Mouse (Mus musculus) G1E-ER4 (cell line): Measurements from ENCODE around the gene Ptprd. TPM values are rescaled to one million over a fixed set of nuclear protein-coding genes. Genes with fewer than 3 reads are reported as not detected.

Source experiments
- GATA1 ChIP-seq: IDR thresholded peaks from one replicate; pipeline ENCODE4 v1.8.0; 2012; ENCODE audit warnings: low read length, inconsistent platforms
- polyA plus RNA-seq: library from polyadenylated mRNA; stranded (reverse); fragments of >175 nt; gene quantifications from 2 replicates; pipeline ENCODE4 v1.2.3, GENCODE M21; 2012

The Ptprd gene
- polyA plus RNA-seq, 1 experiment, result not detected

DNA sequence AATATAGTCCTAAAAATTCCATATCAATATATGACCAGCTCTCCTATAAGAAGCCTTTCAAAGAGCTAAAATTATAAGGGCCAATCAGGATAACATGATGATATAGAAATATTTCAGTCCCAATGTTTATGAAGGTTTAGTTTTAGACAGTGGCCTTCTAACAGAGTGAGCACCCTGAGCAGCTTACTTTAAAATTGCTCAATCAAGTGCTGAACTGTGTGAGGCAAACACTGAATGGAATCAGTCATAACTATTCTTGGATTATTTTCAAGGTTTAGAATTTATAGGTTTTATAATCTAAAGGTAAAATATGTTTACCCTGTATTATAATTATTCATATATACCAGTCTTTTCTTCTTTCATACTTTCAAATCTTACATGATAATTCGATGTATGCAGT is 134.7 kb downstream of the Ptprd start:
- TF ChIP-seq GATA1, result no peak

DNA sequence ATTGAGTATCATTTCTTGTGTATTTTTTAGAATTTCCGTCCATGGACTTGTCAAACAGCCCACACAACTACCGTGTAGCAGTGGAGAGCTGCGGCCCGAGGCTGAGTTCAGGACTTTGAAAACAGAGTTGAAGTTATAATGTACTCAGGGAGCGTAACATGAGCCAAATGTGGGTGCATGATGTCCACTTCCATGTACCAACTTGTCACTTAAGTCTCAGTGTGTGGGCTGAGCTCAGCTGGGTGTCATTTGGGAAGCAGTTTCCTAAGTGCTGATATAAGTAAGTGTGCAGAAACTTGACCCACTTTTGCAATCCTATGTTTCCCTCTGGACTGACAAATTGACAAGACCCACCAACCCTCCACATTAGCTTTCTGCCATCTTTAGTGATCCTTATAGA is 173.4 kb downstream of the Ptprd start:
- no peak for TF ChIP-seq GATA1

DNA sequence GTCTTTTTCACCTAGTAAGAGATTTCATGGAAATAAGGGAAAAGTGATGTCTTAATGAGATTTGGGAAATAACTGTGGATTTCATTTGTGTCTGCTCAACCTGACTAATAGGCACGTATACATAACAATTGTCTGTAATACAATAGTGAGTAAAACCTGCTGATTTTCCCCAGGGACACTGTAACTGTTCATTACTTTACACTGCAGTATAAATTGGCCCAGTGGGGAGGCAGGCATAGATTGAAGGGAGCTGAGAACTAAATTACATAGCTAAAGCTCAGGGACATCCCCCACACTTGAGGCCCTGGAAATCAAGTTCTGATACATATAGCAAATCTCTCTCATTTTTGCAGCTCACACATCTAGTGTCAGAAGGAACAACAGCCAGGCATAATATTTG is 209.7 kb downstream of the Ptprd start:
- TF ChIP-seq GATA1, result no peak

DNA sequence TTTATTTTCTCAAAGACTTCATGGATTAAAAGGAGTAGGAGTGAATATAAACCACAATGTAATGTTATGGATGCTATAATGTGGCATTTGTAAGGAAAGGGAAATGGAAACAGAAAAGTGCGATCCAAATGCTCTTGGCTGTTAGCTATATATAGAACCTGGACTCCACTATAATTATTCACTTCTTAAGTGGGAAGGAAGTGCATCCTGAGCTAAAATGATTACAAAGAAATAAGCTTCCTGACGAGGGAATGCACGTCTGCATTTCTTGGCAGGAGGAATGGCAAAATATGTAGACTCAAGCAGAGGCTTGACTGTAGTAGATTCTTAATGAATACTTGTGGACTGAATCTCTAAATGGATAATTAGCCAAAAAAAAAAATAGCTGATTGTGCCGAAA is 219.1 kb downstream of the Ptprd start:
- no peak for TF ChIP-seq GATA1

DNA sequence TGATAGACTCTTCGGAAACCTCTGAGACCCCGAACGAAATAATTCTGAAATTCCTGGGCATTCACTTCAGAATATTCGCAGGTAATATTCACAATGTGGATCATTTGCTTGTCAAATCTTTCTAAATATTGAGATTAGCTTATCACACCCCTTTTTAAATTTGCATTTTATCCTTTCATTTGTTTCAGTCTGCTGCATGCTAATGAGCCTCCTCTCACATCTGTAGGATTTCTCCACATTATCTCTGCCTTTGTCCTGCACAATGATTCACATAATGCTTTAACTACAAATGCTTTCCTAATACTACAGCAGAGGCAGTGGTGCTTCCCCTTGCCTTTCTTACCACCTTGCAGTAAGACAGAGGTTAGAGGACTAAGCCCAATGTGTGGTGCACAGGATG is 229.7 kb downstream of the Ptprd start:
- TF ChIP-seq GATA1, result no peak

DNA sequence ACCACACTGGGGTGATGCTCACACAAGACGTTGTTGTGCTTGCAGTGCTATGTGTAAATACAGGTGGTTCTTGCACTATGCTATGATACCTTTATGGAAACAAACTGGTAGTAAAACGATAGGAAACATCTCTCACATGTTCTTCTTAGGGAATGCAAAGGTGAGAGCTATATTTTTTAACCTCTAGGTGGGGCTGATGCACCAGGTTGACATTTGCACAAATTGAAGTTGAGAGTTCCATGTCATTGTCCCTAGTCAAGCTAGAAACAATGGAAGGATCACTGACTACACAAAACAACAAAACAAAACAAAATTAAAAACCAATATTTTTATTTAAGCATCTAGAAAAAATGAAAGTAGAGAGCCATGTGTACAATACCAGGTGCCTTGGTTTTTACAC is 250.1 kb downstream of the Ptprd start:
- no peak for TF ChIP-seq GATA1

DNA sequence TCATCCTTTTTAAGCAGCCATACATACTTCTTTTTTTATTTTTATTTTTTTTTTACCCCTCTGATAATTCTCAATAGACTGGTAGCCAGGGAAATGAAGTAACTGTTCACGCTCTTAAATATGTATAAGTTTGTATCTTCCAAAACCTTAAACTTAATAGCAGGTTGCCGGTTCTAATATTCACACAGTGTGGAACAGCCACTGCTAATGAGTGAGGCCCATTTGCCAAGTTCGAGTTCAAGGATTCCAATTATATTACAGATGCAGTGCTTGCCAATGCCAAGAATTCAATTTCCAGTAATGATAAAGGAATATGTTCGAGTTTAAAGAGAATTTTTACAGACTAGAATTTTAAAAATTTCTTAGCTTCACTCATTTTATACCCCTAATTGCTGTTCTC is 322.3 kb downstream of the Ptprd start:
- no peak for TF ChIP-seq GATA1

DNA sequence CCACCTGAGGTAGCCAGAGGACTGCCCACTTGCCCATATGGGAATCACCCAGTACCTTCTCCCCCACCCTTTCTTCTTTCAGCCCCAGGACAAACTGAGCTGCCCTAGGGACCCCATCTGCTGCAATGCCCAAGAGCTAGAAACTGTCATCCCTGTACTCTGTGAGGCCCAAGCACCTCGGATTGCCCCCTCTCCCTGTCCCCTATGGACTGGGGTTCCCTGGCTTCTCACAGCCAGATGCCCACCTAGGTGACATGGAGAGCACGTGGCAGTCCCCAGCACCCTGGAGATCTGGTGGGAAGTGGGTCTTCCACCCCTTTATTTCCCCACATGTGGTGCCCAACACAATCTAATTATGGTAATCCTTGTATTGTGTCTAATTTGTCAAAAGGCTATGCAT is 331.5 kb downstream of the Ptprd start:
- TF ChIP-seq GATA1, result no peak

DNA sequence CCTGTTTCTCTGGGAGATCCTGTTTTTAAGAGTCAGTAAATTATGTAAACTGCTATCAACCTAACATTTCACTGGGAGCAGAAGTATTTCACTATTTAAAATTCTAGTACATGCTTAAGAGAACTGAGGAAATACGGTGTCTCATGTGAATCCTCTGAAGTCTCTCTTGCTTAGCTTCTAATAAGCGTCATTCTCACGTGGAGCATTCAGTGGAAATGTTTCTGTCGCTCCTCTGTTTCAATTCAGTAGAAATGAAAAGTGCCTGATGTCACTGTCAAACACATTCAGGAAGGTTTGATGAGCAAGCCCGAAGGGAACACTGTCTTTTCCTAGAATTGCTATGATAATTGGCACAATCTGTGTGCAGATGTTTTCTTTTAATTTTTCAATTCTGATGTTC is 350.5 kb downstream of the Ptprd start:
- no peak for TF ChIP-seq GATA1

DNA sequence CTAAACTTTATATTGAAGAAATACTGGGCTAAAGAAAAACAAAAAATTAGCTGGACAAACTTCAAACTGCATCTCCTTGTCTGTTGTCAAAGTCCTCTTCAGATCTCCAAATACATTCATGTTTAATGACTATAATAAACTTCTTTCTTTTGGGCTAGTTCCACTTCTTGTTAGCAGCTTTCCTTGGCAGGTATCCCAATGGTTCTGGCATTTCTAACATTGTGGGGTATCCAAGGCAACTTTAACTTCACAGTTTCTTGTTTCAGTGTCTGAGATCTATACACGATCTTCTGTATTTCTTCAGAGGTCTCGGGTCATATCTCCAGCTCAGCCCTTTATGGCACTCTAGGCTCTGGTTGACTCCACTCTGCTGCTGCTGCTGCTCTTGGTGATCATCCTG is 434.5 kb downstream of the Ptprd start:
- TF ChIP-seq GATA1, result no peak

DNA sequence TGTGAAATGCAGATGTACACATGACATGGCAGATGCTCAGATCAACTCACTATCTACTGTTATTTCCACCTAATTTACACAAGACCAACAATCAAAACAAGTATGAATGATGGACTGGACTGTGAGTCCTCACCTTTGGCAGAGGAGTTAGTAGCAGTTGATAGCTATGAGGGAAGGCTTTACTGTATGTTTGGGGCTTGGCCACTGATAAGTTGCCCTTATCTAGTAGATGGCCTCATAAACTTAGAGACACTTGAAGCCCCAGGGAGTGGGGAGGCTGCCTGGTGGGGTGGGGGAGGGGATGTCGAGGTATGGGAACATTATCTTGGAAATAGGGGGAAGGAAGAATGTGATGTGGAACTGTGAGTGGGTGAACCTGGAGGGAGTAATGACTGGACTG is 448.0 kb downstream of the Ptprd start:
- no peak for TF ChIP-seq GATA1

DNA sequence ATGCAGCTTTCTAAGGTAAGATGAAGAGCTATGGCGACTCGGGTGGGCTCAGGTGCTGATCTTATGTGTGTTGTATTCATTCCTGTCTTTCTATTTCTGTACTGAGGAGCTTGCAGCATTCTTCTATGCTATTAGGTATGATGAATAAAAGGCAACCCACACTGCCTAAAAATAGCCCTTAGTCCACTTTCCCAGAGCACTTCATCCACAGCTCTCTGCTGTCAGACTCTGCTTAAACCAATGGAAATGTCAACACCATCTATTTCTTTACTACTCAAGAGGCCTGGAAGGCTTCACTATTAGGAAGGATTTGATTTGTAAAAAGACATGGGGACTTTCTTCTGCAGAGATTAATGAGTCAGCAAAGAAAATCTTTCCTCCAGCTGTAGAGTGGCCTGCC is 468.4 kb downstream of the Ptprd start:
- TF ChIP-seq GATA1, result no peak

DNA sequence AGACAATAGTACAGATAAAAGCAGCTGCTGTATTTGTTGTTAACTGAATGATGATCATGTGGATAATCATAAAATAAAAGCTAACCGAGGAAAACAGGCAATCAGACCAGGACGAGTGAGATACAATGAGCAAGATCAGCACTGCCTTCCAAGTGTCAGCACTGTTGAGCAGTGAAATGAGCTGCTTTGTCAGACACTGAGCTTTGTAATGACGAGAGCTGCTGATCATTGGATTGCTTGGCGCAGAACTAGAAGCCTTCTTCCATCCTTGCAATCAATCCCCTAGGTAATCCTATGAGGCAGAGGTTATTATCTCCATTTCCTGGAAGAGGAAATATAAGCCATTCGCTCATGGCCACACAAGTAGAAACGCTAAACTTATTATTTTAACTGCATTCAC is 489.9 kb downstream of the Ptprd start:
- TF ChIP-seq GATA1, result no peak

DNA sequence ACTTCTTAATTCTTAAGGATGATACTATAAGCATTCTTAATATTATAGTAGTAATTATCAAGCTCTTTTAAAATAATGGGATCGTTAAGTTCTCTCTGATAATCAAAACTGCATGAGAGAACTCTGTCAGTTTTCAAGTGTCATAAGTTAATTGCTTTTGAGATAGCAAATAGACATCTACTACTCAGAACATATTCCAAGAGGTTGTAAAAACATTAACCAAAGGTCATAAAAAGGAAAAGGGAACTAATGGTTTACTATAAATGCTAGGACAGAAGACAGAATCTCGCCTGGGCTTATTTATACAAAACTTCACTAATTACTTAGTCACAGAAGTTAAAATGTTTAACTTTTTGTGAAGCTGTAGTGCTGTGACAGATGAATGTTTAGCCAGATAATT is 494.0 kb downstream of the Ptprd start:
- no peak for TF ChIP-seq GATA1

DNA sequence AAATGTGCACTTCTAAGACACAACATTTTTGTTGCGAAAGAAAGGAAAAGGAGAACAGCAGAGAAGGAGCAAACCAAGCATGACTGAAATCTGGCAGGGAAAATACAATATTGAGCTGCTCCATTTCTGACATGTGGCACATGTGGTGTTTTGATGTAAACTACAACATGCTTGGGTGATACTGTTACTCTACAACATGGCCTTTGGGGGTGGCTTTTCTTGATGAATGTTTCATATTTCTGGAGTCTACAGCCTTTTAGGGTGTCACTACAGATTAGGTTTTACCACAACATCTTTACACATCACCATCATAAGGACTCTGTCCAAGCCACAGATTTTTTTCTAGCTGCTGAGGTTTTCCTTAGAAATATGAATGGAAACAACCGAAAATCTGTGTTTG is 501.5 kb downstream of the Ptprd start:
- no peak for TF ChIP-seq GATA1

DNA sequence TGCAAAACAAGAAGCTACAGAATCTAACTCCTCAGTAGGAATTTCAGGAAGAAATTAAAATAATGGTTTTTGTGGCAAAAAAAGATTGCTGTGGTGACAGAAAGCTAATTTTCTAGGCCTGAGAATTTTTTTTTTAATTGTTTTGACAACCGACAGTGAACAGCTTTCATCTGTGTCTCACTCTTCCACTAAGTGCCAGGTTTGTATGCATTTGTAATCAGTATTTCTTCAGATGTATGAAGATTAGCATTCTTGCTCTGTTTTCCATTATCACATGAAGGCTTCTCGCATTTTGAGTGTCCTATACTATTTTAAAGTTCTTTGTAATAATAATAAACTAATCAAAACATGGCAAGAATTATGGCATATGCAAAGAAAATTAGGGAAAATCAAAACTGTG is 513.5 kb downstream of the Ptprd start:
- TF ChIP-seq GATA1, result no peak

DNA sequence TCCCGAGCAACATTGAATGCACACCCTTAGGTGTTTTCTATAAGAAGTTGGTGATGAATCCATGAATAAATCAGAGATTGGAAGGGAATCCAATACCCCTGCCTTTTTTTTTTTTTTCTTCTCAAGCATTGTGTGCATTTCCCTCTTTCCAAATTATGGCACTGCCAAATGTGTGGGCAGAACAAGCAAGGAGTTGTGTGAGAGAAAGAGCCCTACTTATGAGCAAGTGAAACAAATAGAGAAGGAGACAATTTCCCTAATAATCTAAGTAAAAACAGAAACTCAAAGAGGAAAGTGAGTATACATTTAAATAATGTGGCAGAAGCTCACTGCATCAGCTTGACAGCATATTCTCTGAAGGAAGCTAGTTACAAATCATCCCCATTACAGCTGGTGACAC is 536.0 kb downstream of the Ptprd start:
- TF ChIP-seq GATA1, result no peak

DNA sequence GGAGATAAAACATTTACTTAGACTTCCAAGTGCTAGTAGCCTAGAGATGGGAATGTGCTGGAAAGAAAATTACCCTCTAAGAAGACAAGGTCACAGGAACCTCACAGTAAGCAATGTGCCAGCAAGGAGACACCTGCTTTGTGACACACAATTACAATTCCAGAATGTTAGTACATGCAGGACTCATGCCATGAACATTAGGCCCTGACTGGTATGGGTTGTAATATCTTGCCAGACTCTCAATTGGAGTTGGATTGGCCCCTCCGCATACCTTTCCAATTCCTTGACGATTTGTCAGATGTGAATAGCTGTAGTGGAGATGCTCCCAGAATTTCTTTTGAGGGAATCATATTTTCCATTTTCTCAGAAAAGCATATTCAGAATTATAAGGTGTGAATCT is 547.0 kb downstream of the Ptprd start:
- no peak for TF ChIP-seq GATA1

DNA sequence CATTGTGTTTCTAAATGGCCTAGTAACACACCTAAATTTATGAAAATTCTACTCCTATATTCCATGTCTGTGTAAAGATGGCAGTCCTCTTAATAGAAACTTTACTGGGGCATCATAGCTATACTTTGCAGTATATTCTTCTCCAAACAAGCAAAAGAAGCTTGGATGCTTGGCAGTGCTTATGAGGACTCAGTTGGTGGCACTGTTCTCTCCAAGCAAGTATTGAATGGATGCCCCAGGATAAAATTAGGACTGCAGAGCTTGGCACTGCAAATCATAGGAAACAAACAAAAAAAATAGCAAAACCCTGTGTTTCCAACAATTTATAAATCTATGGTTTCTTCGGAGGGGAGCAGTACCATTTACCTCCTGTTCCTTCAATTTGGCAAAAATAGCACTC is 549.5 kb downstream of the Ptprd start:
- TF ChIP-seq GATA1, result no peak

DNA sequence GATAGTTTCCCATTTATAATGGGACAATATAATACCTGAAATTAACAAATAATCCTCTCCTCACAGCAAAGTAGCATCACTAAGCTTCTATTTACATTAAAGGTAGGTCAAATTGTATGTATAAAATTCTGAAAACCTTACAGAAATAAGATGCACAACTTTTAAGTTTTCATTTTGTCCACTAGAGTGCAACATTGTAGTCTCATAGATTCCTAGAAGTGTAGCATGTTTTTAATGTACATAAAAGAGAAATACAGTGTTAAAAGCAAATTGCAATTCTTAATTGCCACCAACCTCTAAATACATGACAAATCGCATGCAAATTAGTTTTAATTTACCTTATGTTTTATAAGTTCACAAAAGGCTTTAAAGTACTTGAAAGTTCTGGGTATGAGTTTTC is 556.1 kb downstream of the Ptprd start:
- no peak for TF ChIP-seq GATA1
